Comparison of ENCODE assay signal across 9 mouse cellular contexts in the genomic region with DNA sequence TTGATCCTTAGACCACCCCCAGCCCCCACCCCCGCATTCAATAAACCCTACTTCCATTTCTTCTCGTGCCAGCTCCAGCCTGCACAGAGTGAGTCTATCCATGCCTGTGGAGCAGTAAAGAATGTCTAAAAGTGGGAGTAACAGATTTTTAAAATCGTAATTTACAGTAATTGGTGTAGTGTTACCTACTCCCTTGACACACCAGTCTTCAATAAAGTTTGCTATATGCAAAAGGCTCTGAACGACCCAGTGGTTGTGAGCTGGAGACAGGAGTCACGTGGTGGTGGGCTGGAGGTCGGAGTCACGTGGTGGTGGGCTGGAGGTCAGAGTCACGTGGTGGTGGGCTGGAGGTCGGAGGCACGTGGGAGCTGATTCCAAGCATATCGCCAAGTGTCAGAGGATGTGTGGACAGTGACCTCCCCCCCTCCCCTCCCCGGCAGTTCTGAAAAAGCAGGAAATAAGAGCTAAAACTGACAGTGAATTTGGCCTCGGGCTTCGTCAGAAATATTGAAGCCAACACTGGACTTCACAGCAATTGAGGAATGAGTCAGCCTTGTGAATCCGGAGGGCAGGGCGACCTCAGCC.
A peak's percentile ranks its signal among the peaks of the same experiment; 100 is the strongest.
DNase-seq lines count a peak whose midpoint lies in the region; ATAC-seq lines count a peak whose summit lies in the region.
"Had no signal": no experiment of that assay in that cellular context is flagged by ENCODE, and none has a peak within 500 bp of the region (broad histone marks: within the 10 kb centered on the region; RNA-seq: fewer than 3 reads in every experiment).

No protein-coding gene starts in this region.

- H3K4me3 ChIP-seq in hindbrain, embryonic 10.5 days, result no peak overlapping the region
- no peak overlapping the region for H3K4me3 ChIP-seq in hindbrain, embryonic 14.5 days (replicated peaks; ENCODE audit: low read length)
- no peak overlapping the region for H3K4me3 ChIP-seq in limb, embryonic 12.5 days (replicated peaks)
- H3K4me3 ChIP-seq: neural tube, embryonic 13.5 days had no signal

- H3K9ac ChIP-seq in hindbrain, embryonic 14.5 days, result no peak overlapping the region
- H3K9ac ChIP-seq in limb, embryonic 12.5 days (replicated peaks), result no peak overlapping the region
- H3K9ac ChIP-seq: neural tube, embryonic 13.5 days had no signal

- peaks cover 8% of the 10 kb centered on the region for H3K4me1 ChIP-seq in hindbrain, embryonic 10.5 days (replicated peaks)
- H3K4me1 ChIP-seq in hindbrain, embryonic 14.5 days (replicated peaks; ENCODE audit: control insufficient read depth, insufficient read depth, low read length), result no peaks in the 10 kb centered on the region
- H3K4me1 ChIP-seq in limb, embryonic 12.5 days (replicated peaks), result no peaks in the 10 kb centered on the region
- H3K4me1 ChIP-seq: neural tube, embryonic 13.5 days had no signal

- no peaks in the 10 kb centered on the region; the same call in 1 of the 2 replicates for H3K9me3 ChIP-seq in hindbrain, embryonic 10.5 days
- H3K9me3 ChIP-seq in hindbrain, embryonic 14.5 days (ENCODE audit: control insufficient read depth, low read length), result no peaks in the 10 kb centered on the region
- peaks cover 1% of the 10 kb centered on the region; the same call in 1 of the 2 replicates for H3K9me3 ChIP-seq in limb, embryonic 12.5 days
- H3K9me3 ChIP-seq: neural tube, embryonic 13.5 days had no signal

- no peaks in the 10 kb centered on the region for H3K36me3 ChIP-seq in hindbrain, embryonic 10.5 days
- H3K36me3 ChIP-seq in hindbrain, embryonic 14.5 days (replicated peaks; ENCODE audit: control insufficient read depth, insufficient read depth), result no peaks in the 10 kb centered on the region
- H3K36me3 ChIP-seq in limb, embryonic 12.5 days, result no peaks in the 10 kb centered on the region
- H3K36me3 ChIP-seq: neural tube, embryonic 13.5 days had no signal

- peaks cover 28% of the 10 kb centered on the region for H3K27me3 ChIP-seq in hindbrain, embryonic 10.5 days (ENCODE audit: insufficient read depth, poor library complexity, severe bottlenecking)
- H3K27me3 ChIP-seq in hindbrain, embryonic 14.5 days (ENCODE audit: control insufficient read depth, insufficient read depth, low read length), result peaks cover 12% of the 10 kb centered on the region
- H3K27me3 ChIP-seq in limb, embryonic 12.5 days, result no peaks in the 10 kb centered on the region

- DNase-seq in hindbrain, embryonic 10.5 days (ENCODE audit: low spot score), result peak; percentile 16
- DNase-seq in hindbrain, embryonic 14.5 days (ENCODE audit: low spot score), result no peak
- DNase-seq in Muller cell, postnatal 12 days (ENCODE audit: inconsistent ontology term), result peak; percentile 61
- DNase-seq in heart, postnatal 4 days, result peak; percentile 33
- no peak for DNase-seq in retina, embryonic 14.5 days (ENCODE audit: low spot score)
- DNase-seq in layer of hippocampus, adult 8-10 months (ENCODE audit: low spot score in 2 of 2), result no peak
- DNase-seq: layer of hippocampus, adult 9-11 months had no signal

- H3K4me2 ChIP-seq in hindbrain, embryonic 14.5 days (replicated peaks), result no peak overlapping the region
- H3K4me2 ChIP-seq in limb, embryonic 12.5 days, result no peak overlapping the region
- H3K4me2 ChIP-seq: neural tube, embryonic 13.5 days had no signal

- WGBS in hindbrain, embryonic 10.5 days, result 71% methylated on average over 16 of the region's 16 CpGs
- WGBS in hindbrain, embryonic 14.5 days, result 76% methylated on average over 16 of the region's 16 CpGs
- 61% methylated on average over 16 of the region's 16 CpGs for WGBS in limb, embryonic 12.5 days

- ATAC-seq in hindbrain, embryonic 14.5 days (ENCODE audit: low FRiP score), result no peak
- peak; percentile 46; the same call in 1 of the 2 replicates for ATAC-seq in limb, embryonic 12.5 days (ENCODE audit: insufficient number of reproducible peaks, insufficient read depth, low FRiP score, low TSS enrichment, low read depth)

- no peak overlapping the region for H3K27ac ChIP-seq in hindbrain, embryonic 10.5 days
- H3K27ac ChIP-seq in hindbrain, embryonic 14.5 days, result no peak overlapping the region
- no peak overlapping the region for H3K27ac ChIP-seq in limb, embryonic 12.5 days
- H3K27ac ChIP-seq: neural tube, embryonic 13.5 days had no signal

Comparison
In these comparisons a context has a peak if more than half of its experiments do, and no peak if none do; other contexts are left out.
1. DNase-seq: peak in hindbrain, embryonic 10.5 days (single experiment), Muller cell, postnatal 12 days (single experiment) and heart, postnatal 4 days (single experiment); none in hindbrain, embryonic 14.5 days (single experiment), retina, embryonic 14.5 days (single experiment) and layer of hippocampus, adult 8-10 months (0 of 2).